Mouse (Mus musculus) gonadal fat pad, adult 2 months (tissue): ENCODE measurements around the gene Fabp7. TPM values are rescaled to one million over a fixed set of nuclear protein-coding genes. Genes with fewer than 3 reads are reported as not detected.

Source experiments
- DNase-seq: peaks from one replicate; pipeline ENCODE4 v3.0.0-alpha.2; 2012; ENCODE audit warnings: low read depth
- polyA plus RNA-seq: library from polyadenylated mRNA; depleted of rRNA; stranded (reverse); fragments of >200 nt; gene quantifications from 2 replicates; pipeline ENCODE4 v1.2.3, GENCODE M21; 2012; rRNA removed

The Fabp7 gene
- polyA plus RNA-seq, 1 experiment, result 0.45 TPM

DNA sequence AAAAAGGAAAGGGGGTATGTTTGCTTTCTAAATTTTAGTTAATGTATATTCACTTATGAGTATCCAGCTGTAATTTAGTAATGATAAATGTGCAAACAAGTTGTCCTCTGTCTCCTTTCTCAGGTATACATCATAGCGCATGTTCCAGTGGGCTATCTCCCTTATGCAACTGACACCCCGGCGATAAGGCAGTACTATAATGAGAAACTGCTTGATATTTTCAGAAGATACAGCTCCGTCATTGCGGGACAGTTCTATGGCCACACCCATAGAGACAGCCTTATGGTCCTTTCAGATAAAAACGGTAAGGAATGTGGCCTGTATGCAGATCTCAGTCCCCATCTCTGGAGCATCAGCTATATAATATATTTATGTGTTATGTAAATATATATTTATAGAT is 23.1 kb downstream of the Fabp7 start:
- DNase-seq, result no peak

DNA sequence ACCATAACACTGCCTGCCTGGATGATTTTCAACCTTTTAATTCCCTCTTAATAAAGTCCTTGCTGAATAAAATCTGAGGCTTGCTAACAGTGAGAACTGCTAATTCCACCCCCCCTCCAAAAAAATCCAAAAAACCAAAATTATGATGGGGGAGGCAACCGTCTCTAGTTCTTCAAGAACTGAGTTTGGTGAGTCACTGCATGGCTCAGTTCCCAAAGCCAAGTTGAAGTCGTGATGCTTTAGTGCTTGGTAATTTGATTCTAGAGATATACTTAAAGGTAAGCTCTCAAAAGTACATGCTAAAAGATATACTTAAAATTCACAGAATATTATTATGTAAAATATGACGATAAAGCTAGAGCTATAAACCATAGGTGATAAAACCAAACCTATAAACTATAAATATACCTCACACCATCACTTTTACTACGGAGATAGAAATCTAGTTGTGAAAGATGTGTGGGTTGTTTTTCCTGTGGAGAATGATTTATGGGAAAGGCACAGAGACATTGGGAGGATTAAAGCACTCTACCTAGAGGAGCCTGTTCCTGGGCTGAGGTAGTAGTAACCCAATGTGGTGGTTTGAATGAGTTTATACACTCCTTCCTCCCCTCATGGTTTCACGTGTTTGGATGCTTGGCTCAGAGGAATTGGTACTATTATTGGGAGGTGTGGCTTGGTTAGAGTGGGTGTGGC is 27.6 kb downstream of the Fabp7 start:
- no peak for DNase-seq

DNA sequence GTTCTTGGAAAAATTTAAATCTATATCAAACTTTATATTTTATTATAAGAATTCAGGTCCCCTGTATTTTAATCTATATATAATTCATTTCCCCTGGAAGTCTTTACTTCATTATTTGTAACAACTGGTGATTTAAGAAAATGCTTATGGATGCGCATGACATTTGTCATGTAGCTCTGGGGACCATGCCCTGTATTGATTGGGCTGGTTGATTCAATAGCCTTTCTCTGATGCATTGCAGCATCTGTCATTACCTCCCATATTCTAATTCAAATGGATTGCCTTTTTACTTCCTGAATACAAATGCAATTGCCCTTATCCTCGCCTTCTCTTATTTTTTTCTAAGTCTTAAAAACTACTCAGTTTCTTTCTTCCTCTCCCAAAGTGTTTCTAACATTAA is 29.6 kb downstream of the Fabp7 start:
- no peak for DNase-seq

DNA sequence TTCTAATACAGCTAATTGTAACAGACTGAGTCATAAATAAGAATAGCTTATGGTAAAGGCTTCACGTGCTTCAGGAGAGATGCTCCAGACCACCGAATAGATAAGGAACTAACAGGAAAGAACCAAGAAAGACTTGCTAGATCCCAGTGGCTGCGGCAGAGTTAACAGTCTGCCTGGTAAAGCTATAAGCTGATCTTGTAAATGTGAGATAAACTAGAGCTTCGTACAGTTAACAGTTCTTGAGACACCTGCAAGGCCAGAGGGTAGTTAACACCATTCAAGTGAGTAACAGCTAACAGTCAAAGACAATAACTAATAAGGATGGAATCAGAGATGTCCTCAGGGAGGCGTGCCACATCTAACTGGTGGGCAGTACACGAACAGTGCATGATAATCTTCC is 31.2 kb downstream of the Fabp7 start:
- DNase-seq, result no peak

DNA sequence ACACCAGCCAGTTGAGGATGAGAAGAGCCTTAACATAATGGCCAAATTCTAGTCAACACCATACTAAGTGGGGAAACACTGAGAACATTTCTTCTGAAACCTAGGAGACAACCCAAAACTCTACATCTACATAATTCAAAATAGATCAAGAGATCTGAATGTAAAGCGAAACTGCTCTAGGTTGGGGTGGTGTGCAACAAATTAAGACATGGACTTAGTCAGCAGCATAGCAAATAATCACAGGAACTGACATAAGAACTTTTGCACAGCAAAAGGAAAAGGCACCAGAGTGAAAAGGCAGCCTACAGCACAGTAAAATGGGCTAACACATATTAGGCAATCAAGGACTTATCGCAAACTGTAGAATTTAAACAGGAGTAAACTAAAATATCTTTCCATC is 34.5 kb downstream of the Fabp7 start:
- DNase-seq, result no peak

DNA sequence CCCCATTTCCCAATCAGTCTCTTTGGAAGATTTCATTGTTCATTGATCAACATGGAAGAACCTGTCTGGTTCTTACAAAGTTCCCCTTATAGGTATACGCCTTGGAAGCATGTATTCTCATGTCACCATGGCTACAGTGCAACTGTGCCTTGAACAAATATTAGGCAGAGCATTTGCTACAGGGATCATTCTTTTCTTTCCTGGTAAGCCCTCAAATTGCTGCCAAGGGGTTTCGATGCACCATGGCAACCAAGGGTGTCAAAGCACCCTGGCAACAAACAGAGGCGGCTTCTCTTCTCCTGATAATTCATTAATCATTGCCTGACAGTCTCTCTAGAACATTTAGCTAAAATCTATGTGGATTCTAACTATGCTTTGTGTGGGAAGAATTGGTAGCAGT is 37.8 kb downstream of the Fabp7 start:
- no peak for DNase-seq

DNA sequence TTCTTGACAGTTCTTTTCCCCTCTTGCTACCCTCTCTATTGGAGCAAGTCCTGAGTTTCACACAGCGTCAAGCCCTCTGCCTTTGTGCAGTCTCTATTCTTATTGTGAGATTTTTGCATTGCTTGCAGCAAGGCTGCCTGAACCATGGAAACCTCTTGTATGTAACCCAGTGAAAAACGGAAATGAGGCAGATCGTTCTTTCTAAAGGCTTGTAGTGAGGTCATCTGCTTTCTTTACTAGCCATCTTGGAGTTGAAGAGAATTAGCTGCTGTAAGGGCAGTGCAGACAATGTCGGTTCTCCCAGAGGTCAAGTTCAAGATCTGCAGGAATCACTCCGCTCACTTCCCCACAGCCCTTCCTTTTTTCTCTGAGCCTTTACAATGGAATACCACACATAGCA is 44.0 kb downstream of the Fabp7 start:
- DNase-seq, result no peak

DNA sequence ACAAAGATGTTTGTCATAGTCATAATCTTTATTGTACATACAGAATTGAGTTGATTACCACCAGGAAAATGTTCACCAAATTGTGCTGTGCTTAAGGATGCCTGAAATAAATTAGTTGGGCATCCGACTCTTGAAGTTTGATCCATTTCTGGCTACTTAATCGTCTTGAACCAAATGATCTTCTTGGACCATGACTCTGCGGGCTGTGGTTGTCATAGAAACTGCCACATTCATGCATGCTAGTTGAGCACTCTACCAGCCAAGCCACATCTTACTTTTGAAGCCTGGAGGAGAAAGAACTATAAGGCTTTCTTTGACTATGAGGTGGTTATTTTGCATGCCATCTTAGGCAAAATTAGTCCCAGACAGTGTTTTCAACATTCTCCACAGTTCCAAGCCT is 44.9 kb downstream of the Fabp7 start:
- no peak for DNase-seq

DNA sequence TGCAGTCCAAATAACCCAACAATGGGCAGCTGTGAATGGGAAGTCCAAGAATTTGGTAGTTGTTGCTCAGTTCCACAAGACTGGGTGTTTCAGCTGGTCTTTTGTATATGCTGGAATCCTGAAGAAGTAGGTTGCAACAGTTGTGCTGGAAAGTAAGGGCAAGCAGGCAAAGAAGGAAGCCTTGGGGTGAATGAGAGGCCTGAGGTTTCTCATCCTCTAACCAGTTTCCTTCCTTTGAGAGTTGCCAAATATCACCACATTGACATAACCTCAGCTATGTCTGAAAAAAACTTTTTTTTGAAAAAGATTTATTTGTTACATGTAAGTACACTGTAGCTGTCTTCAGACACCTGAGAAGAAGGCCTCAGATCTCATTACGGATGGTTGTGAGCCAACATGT is 50.4 kb downstream of the Fabp7 start:
- DNase-seq, result no peak

DNA sequence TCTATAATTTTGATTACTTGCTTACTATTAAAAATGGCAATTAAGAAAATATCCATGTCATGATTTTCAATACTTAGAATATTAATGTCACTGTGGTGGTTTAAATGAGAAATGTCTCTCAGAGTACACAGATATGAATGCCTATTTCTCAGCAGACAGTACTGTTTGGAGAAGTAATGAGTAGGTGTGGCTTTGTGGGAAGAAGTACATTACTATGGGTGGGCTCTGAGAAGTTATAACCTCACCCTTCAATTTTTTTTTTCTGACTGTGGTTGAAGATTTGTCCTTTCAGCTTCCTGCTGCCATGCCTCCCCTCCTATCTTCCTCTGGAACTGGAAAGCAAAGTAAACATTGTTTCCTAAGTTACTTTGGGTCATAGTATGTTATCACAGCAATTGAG is 51.3 kb downstream of the Fabp7 start:
- DNase-seq, result no peak

Other genes starting within 250 kb of the Fabp7 start
- 4.0 and 11.5 TPM in 2 replicates for gene Pkib, start 152.9 kb upstream of the Fabp7 start, polyA plus RNA-seq
- 81.2 and 82.3 TPM in 2 replicates for gene Smpdl3a, start 9.5 kb downstream of the Fabp7 start, polyA plus RNA-seq